Mouse (Mus musculus) neural tube, embryonic 15.5 days (tissue): ENCODE results near the gene Scel. TPM values are rescaled to one million over a fixed set of nuclear protein-coding genes. Genes with fewer than 3 reads are reported as not detected.

Source experiments
- ATAC-seq: fragments of 200-750 bp; cut with Nextera tagmentation; 2 replicates; pipeline ENCODE4 v1.8.0; 2017; ENCODE audit warnings: mild to moderate bottlenecking, moderate TSS enrichment, moderate library complexity; ENCODE audit not compliant: low FRiP score
- H3K27ac ChIP-seq: fragments of 300-500 bp; sonication (generic); replicated peaks from 2 replicates; pipeline ENCODE4 v1.5.1; 2015; ENCODE audit warnings: mild to moderate bottlenecking, inconsistent platforms
- H3K27me3 ChIP-seq: fragments of 300-500 bp; sonication (generic); replicated peaks from 2 replicates; pipeline ENCODE4 v1.6.1; 2015; ENCODE audit warnings: inconsistent platforms
- H3K36me3 ChIP-seq: fragments of 300-500 bp; sonication (generic); 2 replicates; pipeline ENCODE4 v1.6.1; 2015; ENCODE audit warnings: inconsistent platforms
- H3K4me1 ChIP-seq: fragments of 300-500 bp; sonication (generic); 2 replicates; pipeline ENCODE4 v1.6.1; 2015; ENCODE audit warnings: inconsistent platforms
- H3K4me2 ChIP-seq: fragments of 300-500 bp; sonication (generic); 2 replicates; pipeline ENCODE4 v1.6.1; 2015; ENCODE audit warnings: inconsistent platforms, mild to moderate bottlenecking, moderate library complexity
- H3K4me3 ChIP-seq: fragments of 300-500 bp; sonication (generic); replicated peaks from 2 replicates; pipeline ENCODE4 v1.5.1; 2015; ENCODE audit warnings: mild to moderate bottlenecking, inconsistent platforms
- H3K9ac ChIP-seq: fragments of 300-500 bp; sonication (generic); replicated peaks from 2 replicates; pipeline ENCODE4 v1.6.1; 2015; ENCODE audit warnings: mild to moderate bottlenecking, inconsistent platforms
- H3K9me3 ChIP-seq: fragments of 300-500 bp; sonication (generic); replicated peaks from 2 replicates; pipeline ENCODE4 v1.6.1; 2016; ENCODE audit warnings: inconsistent platforms
- WGBS: fragments of 180-500 bp; shearing (Covaris S2); methylation state at CpG from one replicate; pipeline ENCODE4 v1.1.7; 2015; ENCODE audit warnings: mixed read lengths; 5-methylcytosine and 5-hydroxymethylcytosine counted together
- polyA plus RNA-seq: library from polyadenylated mRNA; unstranded; fragments of >200 nt; fragmentation: Nextera tagmentation; extraction: Ambion mirVana; gene quantifications from 2 replicates; pipeline ENCODE4 v1.2.1, GENCODE M21; 2015

Scel gene
- polyA plus RNA-seq, 1 experiment from 2014 or later = 0.14 TPM

GRCm38 (mm10) chr14:103481514-103481913, 31.6 kb upstream of the Scel start:
- Histone ChIP-seq H3K9ac (no peak overlapping the region), H3K36me3 (no peaks in the 10 kb centered on the region), H3K4me2 (no peak overlapping the region), H3K27ac (no peak overlapping the region), H3K9me3 (no peaks in the 10 kb centered on the region), H3K4me1 (no peaks in the 10 kb centered on the region), H3K27me3 (no peaks in the 10 kb centered on the region), H3K4me3 (no peak overlapping the region)
- ATAC-seq = no peak
- 92% methylated on average over 7 of the region's 7 CpGs for WGBS

GRCm38 (mm10) chr14:103485671-103486070, 27.5 kb upstream of the Scel start:
- H3K36me3 ChIP-seq = no peaks in the 10 kb centered on the region
- no peak overlapping the region for H3K4me3 ChIP-seq
- H3K27ac ChIP-seq = no peak overlapping the region
- no peak for ATAC-seq
- H3K27me3 ChIP-seq = no peaks in the 10 kb centered on the region
- H3K9ac ChIP-seq = no peak overlapping the region
- no peaks in the 10 kb centered on the region for H3K4me1 ChIP-seq
- WGBS = 87% methylated on average over 8 of the region's 8 CpGs
- no peaks in the 10 kb centered on the region for H3K9me3 ChIP-seq
- no peak overlapping the region for H3K4me2 ChIP-seq

- Histone ChIP-seq H3K4me3 (no peak overlapping the region), H3K9me3 (no peaks in the 10 kb centered on the region), H3K9ac (no peak overlapping the region), H3K27me3 (no peaks in the 10 kb centered on the region), H3K36me3 (no peaks in the 10 kb centered on the region), H3K4me1 (no peaks in the 10 kb centered on the region), H3K4me2 (no peak overlapping the region), H3K27ac (no peak overlapping the region)
- WGBS = 95% methylated on average over 5 of the region's 5 CpGs
- no peak for ATAC-seq
Observed at GRCm38 (mm10) chr14:103486974-103487373, 26.2 kb upstream of the Scel start.

GRCm38 (mm10) chr14:103488659-103489058, 24.5 kb upstream of the Scel start:
- no peak overlapping the region for H3K4me3 ChIP-seq
- no peaks in the 10 kb centered on the region for H3K4me1 ChIP-seq
- no peaks in the 10 kb centered on the region for H3K27me3 ChIP-seq
- WGBS = 63% methylated on average over 3 of the region's 3 CpGs
- H3K9ac ChIP-seq = no peak overlapping the region
- H3K9me3 ChIP-seq = peaks cover 5% of the 10 kb centered on the region; the same call in 1 of the 2 replicates
- H3K4me2 ChIP-seq = no peak overlapping the region
- H3K36me3 ChIP-seq = no peaks in the 10 kb centered on the region
- ATAC-seq = peak; percentile 55; the same call in 1 of the 2 replicates
- no peak overlapping the region for H3K27ac ChIP-seq

- Histone ChIP-seq H3K9ac (no peak overlapping the region), H3K9me3 (no peaks in the 10 kb centered on the region), H3K4me3 (no peak overlapping the region), H3K4me2 (no peak overlapping the region), H3K27me3 (no peaks in the 10 kb centered on the region), H3K4me1 (no peaks in the 10 kb centered on the region), H3K27ac (no peak overlapping the region), H3K36me3 (no peaks in the 10 kb centered on the region)
- ATAC-seq = no peak
- 75% methylated on average over 8 of the region's 8 CpGs for WGBS
Observed at GRCm38 (mm10) chr14:103498199-103498598, 14.9 kb upstream of the Scel start.

- Histone ChIP-seq H3K4me3 (no peak overlapping the region), H3K9me3 (no peaks in the 10 kb centered on the region), H3K9ac (no peak overlapping the region), H3K27ac (no peak overlapping the region), H3K36me3 (no peaks in the 10 kb centered on the region), H3K4me1 (no peaks in the 10 kb centered on the region), H3K4me2 (no peak overlapping the region), H3K27me3 (no peaks in the 10 kb centered on the region)
- ATAC-seq = no peak
- WGBS = 77% methylated on average over 5 of the region's 5 CpGs
Observed at GRCm38 (mm10) chr14:103498613-103499012, 14.5 kb upstream of the Scel start.

- Histone ChIP-seq H3K27ac (no peak overlapping the region), H3K4me2 (no peak overlapping the region), H3K4me1 (no peaks in the 10 kb centered on the region), H3K27me3 (no peaks in the 10 kb centered on the region), H3K36me3 (no peaks in the 10 kb centered on the region), H3K9ac (no peak overlapping the region), H3K9me3 (no peaks in the 10 kb centered on the region), H3K4me3 (no peak overlapping the region)
- ATAC-seq = no peak
- 65% methylated on average over 1 of the region's 1 CpGs for WGBS
Observed at GRCm38 (mm10) chr14:103499060-103499459, 14.1 kb upstream of the Scel start.

GRCm38 (mm10) chr14:103500309-103500708, 12.8 kb upstream of the Scel start:
- Histone ChIP-seq H3K4me1 (no peaks in the 10 kb centered on the region), H3K9ac (no peak overlapping the region), H3K9me3 (no peaks in the 10 kb centered on the region), H3K4me2 (no peak overlapping the region), H3K27ac (no peak overlapping the region), H3K27me3 (no peaks in the 10 kb centered on the region), H3K36me3 (no peaks in the 10 kb centered on the region), H3K4me3 (no peak overlapping the region)
- WGBS = 61% methylated on average over 7 of the region's 7 CpGs
- no peak for ATAC-seq

GRCm38 (mm10) chr14:103500941-103501340, 12.2 kb upstream of the Scel start:
- WGBS = 39% methylated on average over 4 of the region's 4 CpGs
- ATAC-seq = no peak
- H3K9ac ChIP-seq = no peak overlapping the region

GRCm38 (mm10) chr14:103504514-103504913, 8.6 kb upstream of the Scel start:
- H3K27me3 ChIP-seq = no peaks in the 10 kb centered on the region
- H3K36me3 ChIP-seq = no peaks in the 10 kb centered on the region
- H3K9me3 ChIP-seq = no peaks in the 10 kb centered on the region
- H3K9ac ChIP-seq = no peak overlapping the region
- no peak overlapping the region for H3K4me3 ChIP-seq
- ATAC-seq = no peak
- H3K4me1 ChIP-seq = no peaks in the 10 kb centered on the region
- no peak overlapping the region for H3K4me2 ChIP-seq
- H3K27ac ChIP-seq = no peak overlapping the region
- 79% methylated on average over 7 of the region's 7 CpGs for WGBS

More at GRCm38 (mm10) chr14:103500941-103501340, 12.2 kb upstream of the Scel start:
- no peaks in the 10 kb centered on the region for H3K4me1 ChIP-seq
- no peak overlapping the region for H3K27ac ChIP-seq
- no peak overlapping the region for H3K4me3 ChIP-seq
- H3K36me3 ChIP-seq = no peaks in the 10 kb centered on the region
- H3K9me3 ChIP-seq = no peaks in the 10 kb centered on the region
- H3K4me2 ChIP-seq = no peak overlapping the region
- H3K27me3 ChIP-seq = no peaks in the 10 kb centered on the region

GRCm38 (mm10) chr14:103509544-103509943, 3.6 kb upstream of the Scel start:
- Histone ChIP-seq H3K4me3 (no peak overlapping the region), H3K4me2 (no peak overlapping the region), H3K9ac (no peak overlapping the region), H3K4me1 (peaks cover 8% of the 10 kb centered on the region), H3K27me3 (no peaks in the 10 kb centered on the region), H3K27ac (no peak overlapping the region), H3K36me3 (no peaks in the 10 kb centered on the region), H3K9me3 (no peaks in the 10 kb centered on the region)
- WGBS = 97% methylated on average over 8 of the region's 8 CpGs
- no peak for ATAC-seq

GRCm38 (mm10) chr14:103513473-103513811, 300 bp downstream of the Scel start:
- Histone ChIP-seq H3K9ac (no peak overlapping the region), H3K4me1 (peaks cover 12% of the 10 kb centered on the region), H3K4me2 (peak overlapping the region; percentile 44), H3K36me3 (no peaks in the 10 kb centered on the region), H3K4me3 (no peak overlapping the region), H3K27me3 (no peaks in the 10 kb centered on the region), H3K27ac (0 out of 2 replicates have a peak overlapping the region, but pooled peaks have one; percentile 2), H3K9me3 (no peaks in the 10 kb centered on the region)
- ATAC-seq = no peak; the same call in 1 of the 2 replicates
- 51% methylated on average over 7 of the region's 7 CpGs for WGBS

- Histone ChIP-seq H3K27me3 (no peaks in the 10 kb centered on the region), H3K4me2 (no peak overlapping the region), H3K4me3 (no peak overlapping the region), H3K9ac (no peak overlapping the region), H3K27ac (no peak overlapping the region), H3K9me3 (no peaks in the 10 kb centered on the region), H3K4me1 (peaks cover 15% of the 10 kb centered on the region), H3K36me3 (no peaks in the 10 kb centered on the region)
- 88% methylated on average over 8 of the region's 8 CpGs for WGBS
- no peak for ATAC-seq
Observed at GRCm38 (mm10) chr14:103515419-103515818, 2.3 kb downstream of the Scel start.
